Mouse (Mus musculus) forebrain, postnatal 0 days (tissue): ENCODE measurements around the gene Gm11172. TPM values are rescaled to one million over a fixed set of nuclear protein-coding genes. Genes with fewer than 3 reads are reported as not detected.

Experiments
- ATAC-seq: fragments of 200-750 bp; cut with Nextera tagmentation; 2 replicates; pipeline ENCODE4 v1.8.0; 2017; ENCODE audit warnings: mild to moderate bottlenecking, moderate library complexity
- DNase-seq: peaks from one replicate; pipeline ENCODE4 v3.0.0-alpha.2; 2015
- H3K27ac ChIP-seq: fragments of 300-500 bp; sonication (generic); 2 replicates; pipeline ENCODE4 v1.5.1; 2014; ENCODE audit warnings: low read depth, mild to moderate bottlenecking, antibody characterized with exemption, low read length, moderate library complexity, mixed read lengths
- H3K27me3 ChIP-seq: fragments of 300-500 bp; sonication (generic); 2 replicates; pipeline ENCODE4 v1.6.1; 2014; ENCODE audit warnings: mild to moderate bottlenecking, low read length, mixed read lengths; ENCODE audit not compliant: insufficient read depth
- H3K36me3 ChIP-seq: fragments of 300-500 bp; sonication (generic); 2 replicates; pipeline ENCODE4 v1.6.1; 2014; ENCODE audit warnings: mild to moderate bottlenecking, moderate library complexity; ENCODE audit not compliant: insufficient read depth
- H3K4me1 ChIP-seq: fragments of 300-500 bp; sonication (generic); 2 replicates; pipeline ENCODE4 v1.6.1; 2014; ENCODE audit warnings: antibody characterized with exemption; ENCODE audit not compliant: insufficient read depth
- H3K4me2 ChIP-seq: fragments of 300-500 bp; sonication (generic); 2 replicates; pipeline ENCODE4 v1.6.1; 2014; ENCODE audit warnings: low read depth, mild to moderate bottlenecking, moderate library complexity
- H3K4me3 ChIP-seq: fragments of 300-500 bp; sonication (generic); 2 replicates; pipeline ENCODE4 v1.5.1; 2014; ENCODE audit warnings: low read depth, low read length, mixed read lengths
- H3K9ac ChIP-seq: fragments of 300-500 bp; sonication (generic); 2 replicates; pipeline ENCODE4 v1.6.1; 2014; ENCODE audit warnings: mild to moderate bottlenecking
- H3K9me3 ChIP-seq: fragments of 300-500 bp; sonication (generic); 2 replicates; pipeline ENCODE4 v1.6.1; 2016; ENCODE audit warnings: low read length
- CTCF ChIP-seq: sonication (generic); IDR thresholded peaks from 2 replicates; pipeline ENCODE4 v1.5.1; 2016; ENCODE audit warnings: antibody characterized with exemption, control low read depth, low read depth
- WGBS: fragments of 180-500 bp; shearing (Covaris S2); extraction: QIAGEN DNeasy Blood & Tissue Kit; methylation state at CpG from one replicate; pipeline ENCODE4 v1.1.7; 2014; 5-methylcytosine and 5-hydroxymethylcytosine counted together
- polyA plus RNA-seq: library from polyadenylated mRNA; unstranded; fragments of >200 nt; fragmentation: Nextera tagmentation; extraction: Ambion mirVana; gene quantifications from 2 replicates; pipeline ENCODE4 v1.2.1, GENCODE M21; 2015
- total RNA-seq: library from RNA; depleted of rRNA; stranded (reverse); fragments of >200 nt; gene quantifications from 2 replicates; pipeline ENCODE4 v1.2.3, GENCODE M21; 2014

Gm11172 gene
- total and polyA plus RNA-seq, 2 experiments from 2014 or later = not detected

DNA sequence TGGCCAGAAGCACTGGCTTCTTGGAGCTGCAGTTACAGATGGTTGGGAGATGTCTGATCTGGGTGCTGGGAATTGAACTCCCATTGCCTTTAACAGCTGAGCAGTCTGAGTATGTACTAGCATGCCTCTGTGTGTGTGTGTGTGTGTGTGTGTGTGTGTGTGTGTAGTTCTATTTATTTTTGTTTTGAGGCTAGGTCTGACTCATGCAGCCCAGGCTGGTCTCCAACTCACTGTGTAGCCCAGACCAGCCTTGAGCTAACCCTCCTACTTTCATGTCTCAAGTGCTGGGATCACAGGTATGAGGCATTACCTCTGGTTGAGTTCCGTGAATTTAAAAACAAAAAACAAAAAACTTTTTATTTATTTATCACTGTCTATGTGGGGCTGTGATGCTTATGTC, 11.8 kb downstream of the Gm11172 start:
- Histone ChIP-seq H3K27ac (no peak overlapping the region), H3K27me3 (no peaks in the 10 kb centered on the region), H3K9me3 (no peaks in the 10 kb centered on the region), H3K9ac (no peak overlapping the region), H3K36me3 (no peaks in the 10 kb centered on the region), H3K4me1 (no peaks in the 10 kb centered on the region), H3K4me2 (no peak overlapping the region), H3K4me3 (no peak overlapping the region)
- DNase-seq (no peak), ATAC-seq (no peak)
- WGBS = 95% methylated on average over 1 of the region's 1 CpGs
- TF ChIP-seq CTCF = no peak

- ATAC-seq (no peak), DNase-seq (no peak)
- Histone ChIP-seq H3K27me3 (no peaks in the 10 kb centered on the region), H3K27ac (no peak overlapping the region), H3K9me3 (no peaks in the 10 kb centered on the region), H3K4me2 (no peak overlapping the region), H3K4me3 (no peak overlapping the region), H3K36me3 (no peaks in the 10 kb centered on the region), H3K4me1 (no peaks in the 10 kb centered on the region), H3K9ac (no peak overlapping the region)
- no peak for TF ChIP-seq CTCF
- 91% methylated on average over 4 of the region's 4 CpGs for WGBS
These were observed 13.1 kb downstream of the Gm11172 start for GRCm38 (mm10) chr16:10825840-10826239.

DNA sequence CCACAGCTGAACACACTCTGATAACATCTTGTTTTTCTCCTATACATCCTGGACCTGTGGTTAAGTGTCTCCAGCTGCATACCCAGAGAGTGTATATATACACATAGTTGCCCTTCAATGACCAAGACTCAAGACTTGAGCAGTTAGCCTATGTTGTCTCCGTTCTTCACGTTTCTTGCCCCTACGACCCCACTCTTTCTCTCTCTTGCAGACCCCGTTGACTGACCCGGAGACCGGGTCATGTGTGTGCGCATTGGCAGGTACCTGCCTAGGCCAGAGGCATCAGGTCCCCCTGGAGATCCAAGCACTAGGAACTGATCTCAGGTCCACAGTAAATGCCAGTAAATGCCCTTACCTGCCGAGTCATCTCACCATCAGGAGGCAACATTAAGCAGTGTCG, 14.6 kb downstream of the Gm11172 start:
- no peaks in the 10 kb centered on the region for H3K27me3 ChIP-seq
- no peak overlapping the region for H3K4me3 ChIP-seq
- H3K9me3 ChIP-seq = no peaks in the 10 kb centered on the region
- no peak for TF ChIP-seq CTCF
- no peaks in the 10 kb centered on the region for H3K4me1 ChIP-seq
- no peak overlapping the region for H3K9ac ChIP-seq
- no peak overlapping the region for H3K4me2 ChIP-seq
- no peak overlapping the region for H3K27ac ChIP-seq
- H3K36me3 ChIP-seq = no peaks in the 10 kb centered on the region
- DNase-seq = no peak
- no peak for ATAC-seq
- WGBS = 93% methylated on average over 9 of the region's 9 CpGs

GRCm38 (mm10) chr16:10827766-10828460, 15.2 kb downstream of the Gm11172 start:
- no peaks in the 10 kb centered on the region for H3K36me3 ChIP-seq
- TF ChIP-seq CTCF = no peak
- H3K27me3 ChIP-seq = no peaks in the 10 kb centered on the region
- H3K4me2 ChIP-seq = no peak overlapping the region
- no peak overlapping the region for H3K4me3 ChIP-seq
- no peak for DNase-seq
- H3K9me3 ChIP-seq = no peaks in the 10 kb centered on the region
- ATAC-seq = no peak
- no peak overlapping the region for H3K27ac ChIP-seq
- no peak overlapping the region for H3K9ac ChIP-seq
- 90% methylated on average over 7 of the region's 7 CpGs for WGBS
- no peaks in the 10 kb centered on the region for H3K4me1 ChIP-seq

GRCm38 (mm10) chr16:10828461-10828805, 15.7 kb downstream of the Gm11172 start:
- Histone ChIP-seq H3K4me3 (no peak overlapping the region), H3K9me3 (no peaks in the 10 kb centered on the region), H3K27me3 (no peaks in the 10 kb centered on the region), H3K9ac (no peak overlapping the region), H3K36me3 (no peaks in the 10 kb centered on the region), H3K4me1 (no peaks in the 10 kb centered on the region), H3K4me2 (no peak overlapping the region), H3K27ac (no peak overlapping the region)
- ATAC-seq (no peak), DNase-seq (no peak)
- no peak for TF ChIP-seq CTCF
- 84% methylated on average over 4 of the region's 4 CpGs for WGBS

DNA sequence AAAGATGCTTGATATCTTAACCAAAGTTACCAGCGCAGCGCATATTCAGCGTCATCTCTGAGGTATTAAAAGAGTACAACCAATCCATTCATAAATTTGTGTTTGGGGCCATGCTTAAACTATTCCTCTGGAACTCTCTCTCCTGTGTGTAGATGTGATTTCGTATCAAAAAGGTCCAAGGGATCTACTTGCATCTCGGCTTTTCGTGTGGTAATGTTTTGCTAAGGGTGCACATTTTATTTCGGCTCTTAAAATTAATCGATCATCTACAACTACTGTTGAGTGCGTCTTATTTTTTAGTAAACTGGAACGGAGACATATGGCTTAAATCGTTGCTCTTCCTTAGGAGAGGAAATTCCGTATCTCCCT, 21.8 kb downstream of the Gm11172 start:
- Histone ChIP-seq H3K27ac (no peak overlapping the region), H3K4me1 (no peaks in the 10 kb centered on the region; the same call in 1 of the 2 replicates), H3K4me2 (peak overlapping the region; percentile 98), H3K27me3 (no peaks in the 10 kb centered on the region), H3K36me3 (no peaks in the 10 kb centered on the region), H3K9ac (no peak overlapping the region), H3K4me3 (peak overlapping the region; percentile 72), H3K9me3 (no peaks in the 10 kb centered on the region)
- no peak for TF ChIP-seq CTCF
- ATAC-seq (peak; percentile 8; the same call in 1 of the 2 replicates), DNase-seq (no peak)
- 5% methylated on average over 12 of the region's 12 CpGs for WGBS

DNA sequence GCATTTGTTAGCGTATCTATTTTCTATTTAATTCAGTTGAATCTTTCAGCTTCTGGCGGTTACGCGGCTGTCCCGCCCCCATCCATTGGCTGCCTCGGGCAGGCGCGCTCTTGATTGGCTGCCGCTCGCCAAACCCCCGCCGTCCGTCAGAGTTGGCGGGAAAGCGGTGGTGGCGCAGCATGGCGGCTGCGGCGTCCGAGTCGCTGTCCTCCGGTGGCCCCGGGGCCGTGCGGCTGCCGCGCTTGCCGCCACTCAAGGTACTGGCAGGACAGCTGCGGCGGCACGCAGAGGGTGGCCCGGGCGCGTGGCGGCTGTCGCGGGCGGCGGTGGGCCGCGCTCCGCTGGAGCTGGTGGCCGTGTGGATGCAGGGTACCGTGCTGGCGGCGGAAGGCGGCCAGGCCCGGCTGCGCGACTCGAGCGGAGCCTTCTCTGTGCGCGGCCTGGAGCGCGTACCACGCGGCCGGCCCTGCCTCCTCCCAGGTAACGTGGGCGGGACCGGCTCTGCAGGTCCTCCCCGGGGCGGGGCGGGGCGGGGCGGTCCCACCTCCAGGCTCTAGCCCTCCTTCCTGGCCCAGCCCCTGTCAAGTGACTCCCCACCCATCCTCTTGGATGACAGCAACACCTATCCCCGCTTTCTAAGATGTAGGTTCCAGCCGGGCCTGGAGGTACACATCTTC, 22.3 kb downstream of the Gm11172 start, which contains the start of gene Rmi2:
Gene Rmi2, plus strand, starts transcription at position 149 of the 677 bp plus-strand sequence.
- H3K36me3 ChIP-seq = no peaks in the 10 kb centered on the region
- H3K27ac ChIP-seq = no peak within 1 kb of the TSS
- H3K9ac ChIP-seq = peak within 1 kb of the TSS; percentile 48
- peak within 1 kb of the TSS; percentile 98 for H3K4me2 ChIP-seq
- no peak for TF ChIP-seq CTCF
- no peaks in the 10 kb centered on the region; the same call in 1 of the 2 replicates for H3K4me1 ChIP-seq
- H3K27me3 ChIP-seq = no peaks in the 10 kb centered on the region
- under 1% methylated on average over 53 of the region's 69 CpGs for WGBS
- peak; percentile 92 for DNase-seq
- peak within 1 kb of the TSS; percentile 72 for H3K4me3 ChIP-seq
- peak; percentile 98 for ATAC-seq
- H3K9me3 ChIP-seq = no peaks in the 10 kb centered on the region
